Mouse (Mus musculus) fat pad, adult 2 months (tissue): ENCODE measurements around the gene Akt1s1.

Experiments
- DNase-seq: peaks from one replicate; pipeline ENCODE4 v3.0.0-alpha.2; 2011; ENCODE audit warnings: low read depth, low spot score; ENCODE audit errors: extremely low read depth

Akt1s1 gene

GRCm38 (mm10) chr7:44848561-44849415, at the start of gene Akt1s1, which contains the start of gene Tbc1d17:
TSS of gene Akt1s1 (plus strand) at chr7:44848991.
TSS of gene Tbc1d17 (minus strand) at chr7:44849079.
- peak; percentile 99 for DNase-seq

- no peak for DNase-seq
These were observed 39.9 kb upstream of the Akt1s1 start for GRCm38 (mm10) chr7:44808927-44809326.

GRCm38 (mm10) chr7:44809466-44809865, 39.3 kb upstream of the Akt1s1 start:
- no peak for DNase-seq

GRCm38 (mm10) chr7:44810365-44810764, 38.4 kb upstream of the Akt1s1 start:
- DNase-seq: no peak

- no peak for DNase-seq
These were observed 37.8 kb upstream of the Akt1s1 start for GRCm38 (mm10) chr7:44810819-44811557.

- DNase-seq: no peak
These were observed 36.0 kb upstream of the Akt1s1 start for GRCm38 (mm10) chr7:44812651-44813325.

- no peak for DNase-seq
These were observed 34.8 kb upstream of the Akt1s1 start for GRCm38 (mm10) chr7:44813985-44814384.

GRCm38 (mm10) chr7:44814423-44814822, 34.4 kb upstream of the Akt1s1 start:
- DNase-seq: no peak

GRCm38 (mm10) chr7:44814952-44815553, 33.7 kb upstream of the Akt1s1 start:
- no peak for DNase-seq

GRCm38 (mm10) chr7:44815721-44816469, 32.9 kb upstream of the Akt1s1 start, which contains the start of the genes Nup62 and Il4i1:
TSS of gene Nup62 (plus strand) at chr7:44816088.
TSS of gene Il4i1 (plus strand) at chr7:44816387.
- peak; percentile 97 for DNase-seq

- no peak for DNase-seq
These were observed 32.2 kb upstream of the Akt1s1 start, which contains the start of gene Atf5 for GRCm38 (mm10) chr7:44816470-44817021. TSS of gene Atf5 (minus strand) at chr7:44816658.

- no peak for DNase-seq
These were observed 31.4 kb upstream of the Akt1s1 start for GRCm38 (mm10) chr7:44817441-44817840.

GRCm38 (mm10) chr7:44818164-44818563, 30.6 kb upstream of the Akt1s1 start:
- DNase-seq: no peak

GRCm38 (mm10) chr7:44818751-44819235, 30.0 kb upstream of the Akt1s1 start:
- DNase-seq: no peak

GRCm38 (mm10) chr7:44819391-44819790, 29.4 kb upstream of the Akt1s1 start:
- no peak for DNase-seq

- DNase-seq: no peak
These were observed 28.9 kb upstream of the Akt1s1 start for GRCm38 (mm10) chr7:44819863-44820262.

- DNase-seq: no peak
These were observed 28.3 kb upstream of the Akt1s1 start for GRCm38 (mm10) chr7:44820525-44820924.

GRCm38 (mm10) chr7:44821666-44822448, 26.9 kb upstream of the Akt1s1 start:
- DNase-seq: no peak

GRCm38 (mm10) chr7:44823409-44823808, 25.4 kb upstream of the Akt1s1 start:
- DNase-seq: no peak
